Mouse (Mus musculus): ENCODE results near the gene Hoxd9.

DNA sequence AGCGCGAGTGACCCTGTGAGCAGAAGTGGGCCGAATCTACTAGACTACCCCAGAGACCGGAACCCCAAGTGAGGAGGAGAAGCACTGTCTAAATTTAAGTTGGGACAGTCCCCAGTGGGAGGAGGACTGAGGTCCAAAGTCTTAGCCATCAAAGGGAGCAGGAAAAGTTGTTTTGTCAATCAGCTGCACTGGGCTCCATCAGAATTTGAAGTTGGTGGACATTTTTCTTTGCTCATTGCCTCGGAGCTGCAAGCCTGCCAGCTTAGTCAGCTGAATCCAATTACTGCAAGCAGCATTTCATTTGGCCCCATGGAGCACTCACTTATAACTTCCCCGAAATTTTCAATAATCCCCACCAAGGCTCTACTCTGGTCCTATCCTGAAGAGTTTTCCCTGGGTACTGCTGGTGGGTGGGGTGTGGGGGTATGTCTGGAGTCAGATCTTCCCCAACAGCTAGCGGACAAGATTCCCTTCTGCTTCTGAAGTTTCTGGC is 40.1 kb downstream of the Hoxd9 start:
- no peak for TF ChIP-seq CTCF (IDR thresholded peaks at IDR 0.05)
- no peak for TF ChIP-seq EP300 (IDR thresholded peaks at IDR 0.05)

Data from lung, postnatal 0 days (tissue).